ENCODE assay signal across 10 mouse cellular contexts in the genomic region with DNA sequence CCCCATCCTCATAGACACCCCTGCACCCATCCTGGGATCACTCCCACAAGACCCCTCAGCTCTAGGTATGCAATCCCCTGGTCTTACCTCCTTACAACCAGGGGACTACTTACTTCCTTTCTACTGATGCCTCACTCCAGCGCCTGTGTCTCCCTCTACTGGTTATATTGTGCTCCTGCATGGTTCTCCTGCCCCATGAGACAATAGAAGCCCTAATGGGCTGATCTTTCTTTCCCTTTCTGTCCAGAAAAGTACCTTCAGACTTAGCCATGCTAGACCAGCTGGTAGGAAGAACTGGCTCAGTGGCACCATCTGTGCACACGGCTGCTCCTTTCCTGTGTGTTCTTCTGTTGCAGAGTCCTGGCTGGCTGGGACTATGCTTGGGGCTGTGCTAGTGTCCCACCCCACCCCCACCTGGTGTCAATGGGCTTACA. TPM values are rescaled to one million over a fixed set of nuclear protein-coding genes. Genes with fewer than 3 reads are reported as not detected.
A peak's percentile ranks its signal among the peaks of the same experiment; 100 is the strongest.
DNase-seq lines count a peak whose midpoint lies in the region; ATAC-seq and TF ChIP-seq lines count a peak whose summit lies in the region.
"Had no signal": no experiment of that assay in that cellular context is flagged by ENCODE, and none has a peak within 500 bp of the region (broad histone marks: within the 10 kb centered on the region; RNA-seq: fewer than 3 reads in every experiment).

No protein-coding gene starts in this region.

- ATAC-seq in kidney, postnatal 0 days (replicated peaks; ENCODE audit: low FRiP score, low read depth): no peak
- ATAC-seq in megakaryocyte-erythroid progenitor cell, adult 5-6 weeks (replicated peaks; ENCODE audit: low FRiP score, low TSS enrichment, poor library complexity, severe bottlenecking): peak; percentile 84

- no peak overlapping the region for H3K27ac ChIP-seq in kidney, postnatal 0 days
- H3K27ac ChIP-seq: heart, embryonic 15.5 days; neural tube, embryonic 12.5 days had no signal

- peak; percentile 13 for DNase-seq in cerebellum, adult 11-12 months
- no peak for DNase-seq in cerebellum, adult 8-10 months
- DNase-seq in ovary, postnatal 14 days (ENCODE audit: low spot score): peak; percentile 21
- DNase-seq in ovary, adult 18-20 months (ENCODE audit: low spot score): no peak
- peak; percentile 48 for DNase-seq in embryo, embryonic 9.5 days (ENCODE audit: extremely low spot score)
- DNase-seq in kidney, postnatal 0 days (ENCODE audit: low spot score): peak; percentile 82
- no peak for DNase-seq in urinary bladder, postnatal 14 days (ENCODE audit: low spot score)

- H3K4me3 ChIP-seq in kidney, postnatal 0 days (replicated peaks; ENCODE audit: low read depth, low read length): no peak overlapping the region
- H3K4me3 ChIP-seq: heart, embryonic 15.5 days; neural tube, embryonic 12.5 days had no signal

- peak; percentile 81 for TF ChIP-seq CTCF in kidney, postnatal 0 days (IDR thresholded peaks at IDR 0.05; ENCODE audit: low read depth)

- no peaks in the 10 kb centered on the region for H3K4me1 ChIP-seq in kidney, postnatal 0 days (replicated peaks; ENCODE audit: insufficient read depth, low read length)

- no peak overlapping the region for H3K4me2 ChIP-seq in kidney, postnatal 0 days (ENCODE audit: low read length)
- H3K4me2 ChIP-seq: heart, embryonic 15.5 days; neural tube, embryonic 12.5 days had no signal

- H3K9ac ChIP-seq in kidney, postnatal 0 days (ENCODE audit: low read depth, low read length): no peak overlapping the region
- H3K9ac ChIP-seq: heart, embryonic 15.5 days; neural tube, embryonic 12.5 days had no signal

- H3K27me3 ChIP-seq in kidney, postnatal 0 days (ENCODE audit: insufficient read depth, low read length): no peaks in the 10 kb centered on the region
- H3K27me3 ChIP-seq: heart, embryonic 15.5 days; neural tube, embryonic 12.5 days had no signal

- H3K36me3 ChIP-seq in kidney, postnatal 0 days (ENCODE audit: insufficient read depth, low read length): no peaks in the 10 kb centered on the region
- H3K36me3 ChIP-seq: heart, embryonic 15.5 days; neural tube, embryonic 12.5 days had no signal

- WGBS in kidney, postnatal 0 days: 13% methylated on average over 2 of the region's 2 CpGs

- no peaks in the 10 kb centered on the region for H3K9me3 ChIP-seq in kidney, postnatal 0 days (replicated peaks; ENCODE audit: low read length)
- H3K9me3 ChIP-seq: heart, embryonic 15.5 days; neural tube, embryonic 12.5 days had no signal

RNA-seq across cellular contexts. Expression of a gene that starts 22.8 kb away (rescaled TPM):
- polyA plus RNA-seq in kidney, postnatal 0 days (2015; fragmentation: Nextera tagmentation; extraction: Ambion mirVana): 20.9 and 23.5 TPM in 2 replicates
- total RNA-seq in megakaryocyte-erythroid progenitor cell, adult 5-6 weeks (2014; fragmentation: Nextera tagmentation): 6.2 and 9.7 TPM in 2 replicates
- 3.9 and 7.5 TPM in 2 replicates for total RNA-seq in megakaryocyte-erythroid progenitor cell, adult 5-6 weeks (2017)

RNA-seq across cellular contexts. Expression of a gene that starts 49.5 kb away (rescaled TPM):
- polyA plus RNA-seq in kidney, postnatal 0 days (2015; fragmentation: Nextera tagmentation; extraction: Ambion mirVana): 13.4 and 14.4 TPM in 2 replicates
- total RNA-seq in megakaryocyte-erythroid progenitor cell, adult 5-6 weeks (2014; fragmentation: Nextera tagmentation): 12.0 and 13.5 TPM in 2 replicates
- 8.7 and 10.1 TPM in 2 replicates for total RNA-seq in megakaryocyte-erythroid progenitor cell, adult 5-6 weeks (2017)

Comparison
In these comparisons a context has a peak if more than half of its experiments do, and no peak if none do; other contexts are left out.
1. DNase-seq: peak in cerebellum, adult 11-12 months (single experiment), ovary, postnatal 14 days (single experiment), embryo, embryonic 9.5 days (single experiment) and kidney, postnatal 0 days (single experiment); none in cerebellum, adult 8-10 months (single experiment), ovary, adult 18-20 months (single experiment) and urinary bladder, postnatal 14 days (single experiment).